8 mouse cellular contexts compared by ENCODE assay signal in genomic region chr9:7764463-7764871, GRCm38 (mm10). TPM values are rescaled to one million over a fixed set of nuclear protein-coding genes. Genes with fewer than 3 reads are reported as not detected.
DNase-seq lines count a peak whose midpoint lies in the region; ATAC-seq lines count a peak whose summit lies in the region.

No protein-coding gene starts in this region.

- H3K9me3 ChIP-seq in forebrain, embryonic 12.5 days, result no peaks in the 10 kb centered on the region
- no peaks in the 10 kb centered on the region for H3K9me3 ChIP-seq in hindbrain, embryonic 12.5 days (replicated peaks)
- no peaks in the 10 kb centered on the region for H3K9me3 ChIP-seq in midbrain, embryonic 16.5 days (replicated peaks; ENCODE audit: control insufficient read depth, low read length, poor library complexity, severe bottlenecking)

- DNase-seq in heart, adult 18-20 months, result peak; percentile 52 to 69
- no peak for DNase-seq in heart, adult 11 months
- DNase-seq in adrenal gland, postnatal 14 days, result peak; percentile 73
- DNase-seq in liver, result peak; percentile 64
- DNase-seq in spleen, postnatal 4 days (ENCODE audit: low spot score in 2 of 2), result peak; percentile 34 to 71

- H3K9ac ChIP-seq in forebrain, embryonic 12.5 days, result peak overlapping the region; percentile 80
- peak overlapping the region; percentile 79 for H3K9ac ChIP-seq in hindbrain, embryonic 12.5 days
- peak overlapping the region; percentile 80 for H3K9ac ChIP-seq in midbrain, embryonic 16.5 days (ENCODE audit: low read depth, low read length)

- peak overlapping the region; percentile 78 for H3K4me3 ChIP-seq in forebrain, embryonic 12.5 days (replicated peaks)
- peak overlapping the region; percentile 80 for H3K4me3 ChIP-seq in hindbrain, embryonic 12.5 days
- H3K4me3 ChIP-seq in midbrain, embryonic 16.5 days (ENCODE audit: low read depth, low read length), result peak overlapping the region; percentile 82

- peaks cover 5% of the 10 kb centered on the region for H3K36me3 ChIP-seq in forebrain, embryonic 12.5 days (replicated peaks)
- H3K36me3 ChIP-seq in hindbrain, embryonic 12.5 days, result no peaks in the 10 kb centered on the region
- no peaks in the 10 kb centered on the region for H3K36me3 ChIP-seq in midbrain, embryonic 16.5 days (ENCODE audit: control insufficient read depth, insufficient read depth, low read length)

- peak; percentile 25 for ATAC-seq in forebrain, embryonic 12.5 days (ENCODE audit: low FRiP score)
- ATAC-seq in hindbrain, embryonic 12.5 days (ENCODE audit: low FRiP score), result peak; percentile 29
- peak; percentile 61 for ATAC-seq in midbrain, embryonic 16.5 days

- under 1% methylated on average over 14 of the region's 14 CpGs for WGBS in forebrain, embryonic 12.5 days
- 2% methylated on average over 14 of the region's 14 CpGs for WGBS in hindbrain, embryonic 12.5 days
- WGBS in midbrain, embryonic 16.5 days, result under 1% methylated on average over 14 of the region's 14 CpGs

- peak overlapping the region; percentile 70 for H3K27ac ChIP-seq in forebrain, embryonic 12.5 days
- H3K27ac ChIP-seq in hindbrain, embryonic 12.5 days, result peak overlapping the region; percentile 57; the same call in 1 of the 2 replicates
- H3K27ac ChIP-seq in midbrain, embryonic 16.5 days (ENCODE audit: low read length), result peak overlapping the region; percentile 5

- H3K4me1 ChIP-seq in forebrain, embryonic 12.5 days, result peaks cover 35% of the 10 kb centered on the region
- peaks cover 24% of the 10 kb centered on the region for H3K4me1 ChIP-seq in hindbrain, embryonic 12.5 days
- H3K4me1 ChIP-seq in midbrain, embryonic 16.5 days (ENCODE audit: control insufficient read depth, insufficient read depth, low read length), result peaks cover 15% of the 10 kb centered on the region

- H3K4me2 ChIP-seq in forebrain, embryonic 12.5 days, result peak overlapping the region; percentile 63
- peak overlapping the region; percentile 78 for H3K4me2 ChIP-seq in hindbrain, embryonic 12.5 days (replicated peaks)
- peak overlapping the region; percentile 95 for H3K4me2 ChIP-seq in midbrain, embryonic 16.5 days (ENCODE audit: low read length)

- H3K27me3 ChIP-seq in forebrain, embryonic 12.5 days, result peaks cover 19% of the 10 kb centered on the region
- peaks cover 22% of the 10 kb centered on the region for H3K27me3 ChIP-seq in hindbrain, embryonic 12.5 days
- H3K27me3 ChIP-seq in midbrain, embryonic 16.5 days (ENCODE audit: control insufficient read depth, insufficient read depth, low read depth, low read length), result peaks cover 14% of the 10 kb centered on the region

RNA-seq across cellular contexts. Expression of gene Tmem123, which starts 0.6 kb away (rescaled TPM):
- total RNA-seq in heart, adult 18-20 months (2021), result 10 to 100 TPM; 40.2 to 48.4 TPM
- total RNA-seq in adrenal gland, postnatal 14 days (2021), result 140 and 148 TPM in 2 replicates
- polyA plus RNA-seq in forebrain, embryonic 12.5 days (2016; fragmentation: Nextera tagmentation; extraction: Ambion mirVana), result 85.1 and 86.5 TPM in 2 replicates
- polyA plus RNA-seq in hindbrain, embryonic 12.5 days (2016; fragmentation: Nextera tagmentation; extraction: Ambion mirVana), result 80.1 and 84.2 TPM in 2 replicates
- 14.5 and 15.3 TPM in 2 replicates for polyA plus RNA-seq in midbrain, embryonic 16.5 days (2015; fragmentation: Nextera tagmentation; extraction: Ambion mirVana)

Comparison
In these comparisons a context has a peak if more than half of its experiments do, and no peak if none do; other contexts are left out.
1. H3K27ac ChIP-seq: peak in every context shown above with its lines; median percentile 70 in forebrain, embryonic 12.5 days; 57 in hindbrain, embryonic 12.5 days; 5 in midbrain, embryonic 16.5 days.